Mouse (Mus musculus): Measurements from ENCODE around the gene Exo5. TPM values are rescaled to one million over a fixed set of nuclear protein-coding genes. Genes with fewer than 3 reads are reported as not detected.

The Exo5 gene
- total and polyA plus RNA-seq, 3 experiments: 18.1 to 20.6 TPM; not detected in 1

DNA sequence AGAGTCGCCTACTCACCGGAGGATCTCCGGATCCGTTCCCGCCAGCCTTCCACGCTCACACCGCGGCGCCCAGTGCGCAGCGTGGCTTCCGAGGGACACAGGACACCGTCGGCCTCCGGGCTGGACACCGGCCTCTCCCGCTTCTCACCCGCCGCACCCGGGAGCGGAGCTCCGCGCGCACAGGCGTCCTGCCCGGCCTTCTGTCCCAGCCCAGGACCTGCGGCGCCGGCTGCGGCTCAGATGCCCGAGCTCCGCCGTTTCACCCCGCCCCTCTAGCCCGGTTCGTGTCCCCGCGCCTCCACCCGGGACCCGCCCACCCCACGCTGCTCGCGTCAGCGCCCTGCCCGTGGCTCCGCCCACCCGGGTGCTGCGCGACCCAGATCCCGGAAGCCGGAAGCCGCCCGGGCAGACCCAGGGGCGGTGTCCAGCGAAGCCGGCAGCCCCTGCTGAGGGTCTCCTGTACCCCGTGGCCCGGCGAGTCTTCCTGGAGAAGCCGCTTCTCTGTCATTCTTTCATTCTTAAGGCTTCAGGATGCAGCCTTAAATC, 26.7 kb upstream of the Exo5 start, which contains the start of gene Zfp69 (continued):
- TF ChIP-seq TCF12 (IDR thresholded peaks at IDR 0.05; ENCODE audit: low read depth, low read length): peak; percentile 55
- no peak for TF ChIP-seq RAD21 (IDR thresholded peaks at IDR 0.05; ENCODE audit: low read depth, low read length)
- TF ChIP-seq TBP (IDR thresholded peaks at IDR 0.05; ENCODE audit: low read depth, low read length): no peak

GRCm38 (mm10) chr4:120950763-120951427, 26.1 kb upstream of the Exo5 start:
- 0 out of 2 replicates have a peak, but pooled peaks have one; percentile 24 for TF ChIP-seq TBP (IDR thresholded peaks at IDR 0.05; ENCODE audit: low read depth, low read length)
- TF ChIP-seq POLR2A (IDR thresholded peaks at IDR 0.05; ENCODE audit: control insufficient read depth in 1 of 2, insufficient read depth in 1 of 2, low read depth in 1 of 2, low read length in 2 of 2, poor library complexity in 1 of 2): no peak
- no peak for TF ChIP-seq CTCF (IDR thresholded peaks at IDR 0.05 in 2 of 3, conservative IDR thresholded peaks at IDR 0.05 in 1 of 3; ENCODE audit: control insufficient read depth in 1 of 3, insufficient read depth in 1 of 3, low read depth in 2 of 3, low read length in 3 of 3, poor library complexity in 1 of 3, severe bottlenecking in 1 of 3)
- no peak for TF ChIP-seq GATA1 (IDR thresholded peaks at IDR 0.05; ENCODE audit: low read depth, low read length)
- no peak for TF ChIP-seq ZC3H11A (IDR thresholded peaks at IDR 0.05; ENCODE audit: low read depth, low read length)
- TF ChIP-seq NELFE (IDR thresholded peaks at IDR 0.05; ENCODE audit: low read depth, low read length): no peak
- no peak for TF ChIP-seq EP300 (IDR thresholded peaks at IDR 0.05; ENCODE audit: low read depth in 1 of 2, low read length in 2 of 2)
- no peak for TF ChIP-seq POLR2AphosphoS5 (IDR thresholded peaks at IDR 0.05; ENCODE audit: borderline replicate concordance, low read depth, low read length)
- H3K4me1 ChIP-seq (ENCODE audit: control insufficient read depth in 1 of 2, insufficient read depth in 2 of 2, low read length in 2 of 2): peaks cover 4 to 15% of the 10 kb centered on the region in 2 experiments
- H3K9me3 ChIP-seq (replicated peaks; ENCODE audit: insufficient read depth, low read length): no peaks in the 10 kb centered on the region
- peak overlapping the region; percentile 81 for H3K9ac ChIP-seq (ENCODE audit: control insufficient read depth, low read depth, low read length, poor library complexity, severe bottlenecking)
- no peaks in the 10 kb centered on the region; the same call in 1 of the 2 replicates for H3K79me2 ChIP-seq (ENCODE audit: control insufficient read depth, insufficient read depth, low read length, poor library complexity)
- H3K4me3 ChIP-seq (ENCODE audit: control insufficient read depth in 1 of 2, insufficient read depth in 1 of 2, low read depth in 2 of 2, low read length in 2 of 2): peak overlapping the region; percentile 85 to 89
- H3K27ac ChIP-seq (ENCODE audit: control insufficient read depth, low read depth, low read length): peak overlapping the region; percentile 64
- no peaks in the 10 kb centered on the region for H3K27me3 ChIP-seq (ENCODE audit: control insufficient read depth in 1 of 2, insufficient read depth in 2 of 2, low read length in 2 of 2)
- peak; percentile 68 for DNase-seq (ENCODE audit: low read depth, low spot score)
- H3K36me3 ChIP-seq (ENCODE audit: control insufficient read depth in 1 of 2, insufficient read depth in 2 of 2, low read length in 2 of 2): peaks cover 0 to 7% of the 10 kb centered on the region in 2 experiments; a peak in 2 of 4 replicates

DNA sequence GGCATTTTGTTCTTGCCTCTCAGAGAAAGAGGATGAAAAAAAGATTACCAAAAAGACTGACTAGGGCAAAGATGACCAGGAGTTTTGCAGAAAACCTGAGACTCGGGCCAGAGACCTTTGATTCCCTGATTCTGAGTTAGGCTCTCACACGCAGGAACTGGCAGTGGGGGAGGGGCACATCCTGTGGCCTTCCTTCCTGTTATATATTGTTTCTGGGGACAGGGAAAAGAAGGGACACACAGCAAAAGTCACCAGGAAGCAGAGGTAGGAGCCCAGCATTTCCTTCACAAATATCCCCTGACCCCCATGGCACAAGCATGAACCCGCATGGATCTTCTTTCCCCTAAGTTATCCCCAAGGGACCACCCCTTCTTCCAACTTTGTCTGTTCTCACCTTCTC, 24.1 kb upstream of the Exo5 start:
- H3K27ac ChIP-seq (ENCODE audit: control insufficient read depth, low read depth, low read length): no peak overlapping the region
- no peak overlapping the region for H3K9ac ChIP-seq (ENCODE audit: control insufficient read depth, low read depth, low read length, poor library complexity, severe bottlenecking)
- no peak overlapping the region for H3K4me3 ChIP-seq (ENCODE audit: control insufficient read depth in 1 of 2, insufficient read depth in 1 of 2, low read depth in 2 of 2, low read length in 2 of 2)
- DNase-seq (ENCODE audit: low read depth, low spot score): no peak
- H3K27me3 ChIP-seq (ENCODE audit: control insufficient read depth in 1 of 2, insufficient read depth in 2 of 2, low read length in 2 of 2): no peaks in the 10 kb centered on the region
- TF ChIP-seq MYC (IDR thresholded peaks at IDR 0.05; ENCODE audit: low read depth, low read length) (no peak), SIN3A (IDR thresholded peaks at IDR 0.05; ENCODE audit: low read length) (no peak), ZKSCAN1 (IDR thresholded peaks at IDR 0.05; ENCODE audit: low read depth, low read length) (no peak), RCOR1 (IDR thresholded peaks at IDR 0.05; ENCODE audit: low read depth, low read length) (no peak), POLR2AphosphoS2 (IDR thresholded peaks at IDR 0.05; ENCODE audit: low read length) (no peak), MEF2A (IDR thresholded peaks at IDR 0.05; ENCODE audit: extremely low read depth, insufficient replicate concordance, low read depth, low read length, poor library complexity, severe bottlenecking) (no peak), MAX (IDR thresholded peaks at IDR 0.05; ENCODE audit: low read length) (no peak), NRF1 (IDR thresholded peaks at IDR 0.05; ENCODE audit: insufficient read depth, low read depth, low read length, poor library complexity, severe bottlenecking) (no peak), POLR2AphosphoS5 (IDR thresholded peaks at IDR 0.05; ENCODE audit: borderline replicate concordance, low read depth, low read length) (no peak), TBP (IDR thresholded peaks at IDR 0.05; ENCODE audit: low read depth, low read length) (no peak), KAT2A (conservative IDR thresholded peaks at IDR 0.05; ENCODE audit: low read depth, low read length) (no peak), USF1 (IDR thresholded peaks at IDR 0.05; ENCODE audit: low read depth, low read length) (no peak), MXI1 (IDR thresholded peaks at IDR 0.05; ENCODE audit: low read depth, low read length) (no peak), HCFC1 (IDR thresholded peaks at IDR 0.05; ENCODE audit: low read depth, low read length) (no peak), TCF12 (IDR thresholded peaks at IDR 0.05; ENCODE audit: low read depth, low read length) (no peak), ETS1 (IDR thresholded peaks at IDR 0.05; ENCODE audit: low read depth, low read length) (no peak), GATA1 (IDR thresholded peaks at IDR 0.05; ENCODE audit: low read depth, low read length) (no peak), BHLHE40 (IDR thresholded peaks at IDR 0.05; ENCODE audit: borderline replicate concordance, low read depth, low read length) (no peak)
- H3K4me1 ChIP-seq (ENCODE audit: control insufficient read depth in 1 of 2, insufficient read depth in 2 of 2, low read length in 2 of 2): peaks cover 4 to 15% of the 10 kb centered on the region in 2 experiments
- H3K9me3 ChIP-seq (replicated peaks; ENCODE audit: insufficient read depth, low read length): no peaks in the 10 kb centered on the region
- H3K36me3 ChIP-seq (ENCODE audit: control insufficient read depth in 1 of 2, insufficient read depth in 2 of 2, low read length in 2 of 2): peaks cover 0 to 7% of the 10 kb centered on the region in 2 experiments; a peak in 2 of 4 replicates
- no peaks in the 10 kb centered on the region; the same call in 1 of the 2 replicates for H3K79me2 ChIP-seq (ENCODE audit: control insufficient read depth, insufficient read depth, low read length, poor library complexity)

Measured in MEL (cell line).